Mouse (Mus musculus): ENCODE measurements around the gene Crlf1. TPM values are rescaled to one million over a fixed set of nuclear protein-coding genes. Genes with fewer than 3 reads are reported as not detected.

Gene Crlf1
- polyA plus RNA-seq, 1 experiment from 2014 or later = 33.7 TPM

DNA sequence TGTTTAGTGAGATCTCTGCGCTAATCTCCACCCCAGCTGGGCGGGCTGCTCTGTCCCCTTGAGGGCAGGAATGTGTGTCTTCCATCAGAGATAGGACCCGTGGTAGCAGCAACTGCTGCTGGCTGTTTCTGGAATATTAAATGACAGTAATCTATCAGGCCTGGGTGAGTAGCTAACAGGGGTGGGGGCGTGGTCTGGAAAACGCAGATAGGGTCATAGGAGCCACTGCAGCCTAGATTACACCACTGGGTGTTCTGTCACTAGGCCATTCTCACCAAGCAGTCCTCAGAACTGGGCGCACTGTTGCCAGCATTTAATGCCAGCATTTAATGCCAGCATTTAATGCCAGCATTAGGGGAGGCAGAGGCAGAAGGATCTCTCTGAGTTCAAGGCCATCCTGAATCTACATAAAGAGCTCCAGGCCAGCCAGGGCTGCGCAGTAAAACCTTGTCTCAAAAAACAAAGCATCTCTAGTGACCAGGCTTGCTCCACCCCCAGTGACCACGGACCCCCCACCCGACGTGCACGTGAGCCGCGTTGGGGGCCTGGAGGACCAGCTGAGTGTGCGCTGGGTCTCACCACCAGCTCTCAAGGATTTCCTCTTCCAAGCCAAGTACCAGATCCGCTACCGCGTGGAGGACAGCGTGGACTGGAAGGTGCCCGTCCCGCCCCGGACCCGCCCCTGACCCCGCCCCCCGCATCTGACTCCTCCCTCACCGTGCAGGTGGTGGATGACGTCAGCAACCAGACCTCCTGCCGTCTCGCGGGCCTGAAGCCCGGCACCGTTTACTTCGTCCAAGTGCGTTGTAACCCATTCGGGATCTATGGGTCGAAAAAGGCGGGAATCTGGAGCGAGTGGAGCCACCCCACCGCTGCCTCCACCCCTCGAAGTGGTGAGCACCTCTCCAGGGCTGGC is 7.7 kb downstream of the Crlf1 start:
- no peak for TF ChIP-seq CTCF (IDR thresholded peaks at IDR 0.05; ENCODE audit: low read depth)
- H3K4me1 ChIP-seq (replicated peaks; ENCODE audit: insufficient read depth, low read length) = peaks cover 13% of the 10 kb centered on the region
- ATAC-seq (replicated peaks; ENCODE audit: low FRiP score, low read depth) (no peak), DNase-seq (ENCODE audit: low spot score) (no peak)
- H3K4me2 ChIP-seq (ENCODE audit: low read length) = peak overlapping the region; percentile 23; the same call in 1 of the 2 replicates
- peaks cover 55% of the 10 kb centered on the region for H3K27me3 ChIP-seq (ENCODE audit: insufficient read depth, low read length)
- no peaks in the 10 kb centered on the region for H3K36me3 ChIP-seq (ENCODE audit: insufficient read depth, low read length)
- H3K9ac ChIP-seq (ENCODE audit: low read depth, low read length) = no peak overlapping the region
- no peaks in the 10 kb centered on the region for H3K9me3 ChIP-seq (replicated peaks; ENCODE audit: low read length)
- H3K4me3 ChIP-seq (replicated peaks; ENCODE audit: low read depth, low read length) = no peak overlapping the region
- 12% methylated on average over 39 of the region's 39 CpGs for WGBS
- no peak overlapping the region for H3K27ac ChIP-seq

DNA sequence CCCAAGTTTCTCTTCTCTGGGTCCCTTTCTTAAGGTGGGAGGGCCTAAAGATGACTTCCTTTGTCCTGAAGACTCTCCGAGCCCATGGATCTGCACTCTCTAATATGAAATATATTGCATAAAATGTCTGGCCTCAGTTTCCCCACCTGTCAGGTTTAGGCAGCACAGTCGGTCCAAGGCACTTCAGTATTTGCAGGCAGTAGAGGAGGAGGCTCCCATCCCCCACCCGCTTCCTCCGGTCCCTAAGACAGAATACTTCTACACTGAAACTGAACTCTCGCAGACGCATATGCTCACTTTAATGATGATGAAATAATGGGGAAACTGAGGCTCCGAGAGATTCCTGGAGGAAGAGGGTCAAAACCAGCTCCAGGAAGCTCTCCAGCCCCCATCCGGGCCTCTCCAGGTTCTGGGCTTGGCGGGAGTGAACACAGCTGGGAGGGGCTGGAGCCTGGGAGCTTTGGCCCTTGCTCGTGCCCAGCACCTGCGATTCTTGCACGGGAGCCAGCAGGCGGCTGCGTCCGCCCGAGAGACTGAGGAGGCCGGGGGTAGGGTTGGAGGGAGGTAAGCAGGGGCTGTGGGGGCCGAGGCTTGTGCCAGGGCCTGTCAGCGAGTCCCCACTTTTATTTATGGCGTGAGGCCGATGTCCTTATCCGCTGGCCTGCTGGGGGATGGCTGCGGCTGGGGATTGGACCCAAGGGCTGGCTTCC is 9.0 kb downstream of the Crlf1 start:
- H3K4me1 ChIP-seq (replicated peaks; ENCODE audit: insufficient read depth, low read length) = peaks cover 18% of the 10 kb centered on the region
- DNase-seq (ENCODE audit: low spot score) (no peak), ATAC-seq (replicated peaks; ENCODE audit: low FRiP score, low read depth) (no peak)
- no peak overlapping the region for H3K27ac ChIP-seq
- H3K9ac ChIP-seq (ENCODE audit: low read depth, low read length) = no peak overlapping the region
- no peak for TF ChIP-seq CTCF (IDR thresholded peaks at IDR 0.05; ENCODE audit: low read depth)
- H3K4me2 ChIP-seq (ENCODE audit: low read length) = 0 out of 2 replicates have a peak overlapping the region, but pooled peaks have one; percentile 21
- WGBS = 10% methylated on average over 23 of the region's 23 CpGs
- no peaks in the 10 kb centered on the region for H3K36me3 ChIP-seq (ENCODE audit: insufficient read depth, low read length)
- no peaks in the 10 kb centered on the region for H3K9me3 ChIP-seq (replicated peaks; ENCODE audit: low read length)
- no peak overlapping the region for H3K4me3 ChIP-seq (replicated peaks; ENCODE audit: low read depth, low read length)
- peaks cover 42% of the 10 kb centered on the region for H3K27me3 ChIP-seq (ENCODE audit: insufficient read depth, low read length)

GRCm38 (mm10) chr8:70502540-70502939 is 9.6 kb downstream of the Crlf1 start:
- 0 out of 2 replicates have a peak overlapping the region, but pooled peaks have one; percentile 21 for H3K4me2 ChIP-seq (ENCODE audit: low read length)
- DNase-seq (ENCODE audit: low spot score) = no peak
- peaks cover 41% of the 10 kb centered on the region for H3K27me3 ChIP-seq (ENCODE audit: insufficient read depth, low read length)
- no peak overlapping the region for H3K9ac ChIP-seq (ENCODE audit: low read depth, low read length)
- H3K9me3 ChIP-seq (replicated peaks; ENCODE audit: low read length) = no peaks in the 10 kb centered on the region
- peaks cover 3% of the 10 kb centered on the region; the same call in 1 of the 2 replicates for H3K36me3 ChIP-seq (ENCODE audit: insufficient read depth, low read length)
- no peak for TF ChIP-seq CTCF (IDR thresholded peaks at IDR 0.05; ENCODE audit: low read depth)
- H3K27ac ChIP-seq = no peak overlapping the region
- 37% methylated on average over 12 of the region's 12 CpGs for WGBS
- ATAC-seq (replicated peaks; ENCODE audit: low FRiP score, low read depth) = no peak
- no peak overlapping the region for H3K4me3 ChIP-seq (replicated peaks; ENCODE audit: low read depth, low read length)
- H3K4me1 ChIP-seq (replicated peaks; ENCODE audit: insufficient read depth, low read length) = peaks cover 18% of the 10 kb centered on the region

DNA sequence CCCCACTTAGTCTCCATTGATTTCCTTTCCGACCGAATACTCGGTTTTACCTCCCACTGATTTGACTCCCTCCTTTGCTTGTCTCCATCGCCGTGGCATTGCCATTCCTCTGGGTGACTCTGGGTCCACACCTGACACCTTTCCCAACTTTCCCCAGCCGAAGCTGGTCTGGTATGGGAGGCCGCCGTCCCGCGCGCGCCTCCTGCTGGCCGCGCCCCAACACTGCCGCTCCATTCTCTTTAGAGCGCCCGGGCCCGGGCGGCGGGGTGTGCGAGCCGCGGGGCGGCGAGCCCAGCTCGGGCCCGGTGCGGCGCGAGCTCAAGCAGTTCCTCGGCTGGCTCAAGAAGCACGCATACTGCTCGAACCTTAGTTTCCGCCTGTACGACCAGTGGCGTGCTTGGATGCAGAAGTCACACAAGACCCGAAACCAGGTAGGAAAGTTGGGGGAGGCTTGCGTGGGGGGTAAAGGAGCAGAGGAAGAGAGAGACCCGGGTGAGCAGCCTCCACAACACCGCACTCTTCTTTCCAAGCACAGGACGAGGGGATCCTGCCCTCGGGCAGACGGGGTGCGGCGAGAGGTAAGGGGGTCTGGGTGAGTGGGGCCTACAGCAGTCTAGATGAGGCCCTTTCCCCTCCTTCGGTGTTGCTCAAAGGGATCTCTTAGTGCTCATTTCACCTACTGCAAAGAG is 10.2 kb downstream of the Crlf1 start:
- Histone ChIP-seq H3K9me3 (replicated peaks; ENCODE audit: low read length) (no peaks in the 10 kb centered on the region), H3K27ac (no peak overlapping the region), H3K4me3 (replicated peaks; ENCODE audit: low read depth, low read length) (no peak overlapping the region), H3K9ac (ENCODE audit: low read depth, low read length) (no peak overlapping the region), H3K36me3 (ENCODE audit: insufficient read depth, low read length) (peaks cover 8% of the 10 kb centered on the region; the same call in 1 of the 2 replicates), H3K27me3 (ENCODE audit: insufficient read depth, low read length) (peaks cover 41% of the 10 kb centered on the region), H3K4me2 (ENCODE audit: low read length) (peak overlapping the region; percentile 32), H3K4me1 (replicated peaks; ENCODE audit: insufficient read depth, low read length) (peaks cover 18% of the 10 kb centered on the region)
- ATAC-seq (replicated peaks; ENCODE audit: low FRiP score, low read depth) = no peak
- DNase-seq (ENCODE audit: low spot score) = peak; percentile 89
- 15% methylated on average over 46 of the region's 46 CpGs for WGBS
- TF ChIP-seq CTCF (IDR thresholded peaks at IDR 0.05; ENCODE audit: low read depth) = peak; percentile 81

DNA sequence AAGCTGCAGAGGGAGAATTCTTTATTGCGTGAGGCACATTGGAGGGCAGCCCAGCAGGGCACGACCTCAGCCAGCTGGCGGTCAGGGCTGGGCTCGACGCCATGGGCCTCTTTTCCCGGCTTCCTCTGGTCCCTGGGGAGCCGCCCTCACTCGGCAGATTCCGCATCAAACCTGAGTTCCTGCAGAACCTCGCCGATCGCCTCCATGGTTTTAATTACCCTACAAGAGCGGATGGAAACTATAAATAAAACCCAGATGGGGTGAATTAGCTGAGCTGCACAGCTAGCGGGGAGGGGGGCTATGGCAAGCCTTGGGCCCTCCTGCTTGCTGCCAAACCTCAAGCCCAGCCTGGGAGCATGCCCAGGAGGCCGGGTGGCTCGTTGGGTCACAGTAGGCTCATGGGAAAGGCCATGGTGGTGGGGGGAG is 11.3 kb downstream of the Crlf1 start:
- H3K4me2 ChIP-seq (ENCODE audit: low read length) = no peak overlapping the region
- DNase-seq (ENCODE audit: low spot score) (no peak), ATAC-seq (replicated peaks; ENCODE audit: low FRiP score, low read depth) (no peak)
- no peaks in the 10 kb centered on the region for H3K9me3 ChIP-seq (replicated peaks; ENCODE audit: low read length)
- no peak for TF ChIP-seq CTCF (IDR thresholded peaks at IDR 0.05; ENCODE audit: low read depth)
- peaks cover 24% of the 10 kb centered on the region for H3K4me1 ChIP-seq (replicated peaks; ENCODE audit: insufficient read depth, low read length)
- H3K4me3 ChIP-seq (replicated peaks; ENCODE audit: low read depth, low read length) = no peak overlapping the region
- no peak overlapping the region for H3K9ac ChIP-seq (ENCODE audit: low read depth, low read length)
- peaks cover 31% of the 10 kb centered on the region for H3K27me3 ChIP-seq (ENCODE audit: insufficient read depth, low read length)
- WGBS = 41% methylated on average over 16 of the region's 16 CpGs
- peaks cover 8% of the 10 kb centered on the region for H3K36me3 ChIP-seq (ENCODE audit: insufficient read depth, low read length)
- H3K27ac ChIP-seq = no peak overlapping the region

- no peak overlapping the region for H3K4me2 ChIP-seq (ENCODE audit: low read length)
Observed at GRCm38 (mm10) chr8:70504851-70505250, 11.9 kb downstream of the Crlf1 start.

More at GRCm38 (mm10) chr8:70504851-70505250, 11.9 kb downstream of the Crlf1 start:
- Histone ChIP-seq H3K9me3 (replicated peaks; ENCODE audit: low read length) (no peaks in the 10 kb centered on the region), H3K9ac (ENCODE audit: low read depth, low read length) (no peak overlapping the region), H3K4me3 (replicated peaks; ENCODE audit: low read depth, low read length) (no peak overlapping the region), H3K27me3 (ENCODE audit: insufficient read depth, low read length) (peaks cover 27% of the 10 kb centered on the region), H3K27ac (no peak overlapping the region), H3K4me1 (replicated peaks; ENCODE audit: insufficient read depth, low read length) (peaks cover 24% of the 10 kb centered on the region), H3K36me3 (ENCODE audit: insufficient read depth, low read length) (peaks cover 8% of the 10 kb centered on the region)
- no peak for ATAC-seq (replicated peaks; ENCODE audit: low FRiP score, low read depth)
- peak; percentile 83 for DNase-seq (ENCODE audit: low spot score)
- 61% methylated on average over 3 of the region's 3 CpGs for WGBS
- TF ChIP-seq CTCF (IDR thresholded peaks at IDR 0.05; ENCODE audit: low read depth) = peak; percentile 90

All from kidney, postnatal 0 days (tissue).